Mouse (Mus musculus) bone marrow macrophage, adult 2 months (primary cell): ENCODE measurements around the gene Mafb.

Experiments
- CTCF ChIP-seq: IDR thresholded peaks from 2 replicates; pipeline ENCODE4 v1.5.1; 2012; ENCODE audit warnings: low read depth, mild to moderate bottlenecking, low read length, moderate library complexity
- POLR2A ChIP-seq: IDR thresholded peaks from 2 replicates; pipeline ENCODE4 v1.6.1; 2012; ENCODE audit warnings: mild to moderate bottlenecking, low read depth, low read length, borderline replicate concordance

GRCm38 (mm10) chr2:160366980-160367338 lies at the start of gene Mafb:
- TF ChIP-seq CTCF (no peak), POLR2A (peak; percentile 100)
